Mouse (Mus musculus) embryonic fibroblast, embryonic 13.5 days (primary cell): ENCODE data around the gene Rhebl1. TPM values are rescaled to one million over a fixed set of nuclear protein-coding genes. Genes with fewer than 3 reads are reported as not detected.

Experiments
- H3K27ac ChIP-seq: 2 replicates; pipeline ENCODE4 v1.5.1; 2012; ENCODE audit warnings: low read length, control low read depth, inconsistent platforms; ENCODE audit not compliant: insufficient read depth
- H3K4me1 ChIP-seq: 2 replicates; pipeline ENCODE4 v1.6.1; 2011; ENCODE audit warnings: low read length; ENCODE audit not compliant: control insufficient read depth, insufficient read depth
- H3K4me3 ChIP-seq: 2 replicates; pipeline ENCODE4 v1.5.1; 2011; ENCODE audit warnings: mild to moderate bottlenecking, control low read depth, low read length; ENCODE audit not compliant: insufficient read depth
- CTCF ChIP-seq: IDR thresholded peaks from 2 replicates; pipeline ENCODE4 v1.5.1; 2011; ENCODE audit warnings: mild to moderate bottlenecking, control low read depth, low read length, moderate library complexity, borderline replicate concordance; ENCODE audit not compliant: insufficient read depth
- POLR2A ChIP-seq: IDR thresholded peaks from 2 replicates; pipeline ENCODE4 v1.6.1; 2011; ENCODE audit warnings: low read depth, mild to moderate bottlenecking, control low read depth, low read length, moderate library complexity
- polyA plus RNA-seq: library from polyadenylated mRNA; stranded (reverse); fragments of >200 nt; gene quantifications from 2 replicates; pipeline ENCODE4 v1.2.4, GENCODE M21; 2011; ENCODE audit warnings: low read depth; ENCODE audit not compliant: missing spikeins, insufficient read length

The Rhebl1 gene
- polyA plus RNA-seq, 1 experiment, result 7.8 TPM

DNA sequence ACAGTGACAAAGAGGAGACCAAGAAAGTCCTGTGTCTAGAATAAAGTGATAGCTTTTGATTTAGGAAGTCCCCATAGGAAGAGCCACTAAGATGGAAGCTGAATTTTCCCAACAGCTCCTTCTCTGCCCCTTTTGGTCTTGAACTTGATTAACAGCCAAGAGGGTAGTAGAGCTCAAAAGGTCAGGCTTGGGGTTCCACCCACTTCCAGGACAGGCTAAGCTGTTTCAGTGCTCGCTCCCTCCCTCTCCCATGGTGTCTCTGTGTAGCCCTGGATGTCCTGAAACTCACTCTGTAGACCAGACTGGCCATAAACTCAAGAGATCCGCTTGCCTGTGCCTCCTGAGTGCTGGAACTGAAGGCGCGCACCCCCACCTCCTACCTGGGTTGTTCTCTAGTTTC is 21.7 kb upstream of the Rhebl1 start:
- TF ChIP-seq CTCF (no peak), POLR2A (no peak)
- H3K27ac ChIP-seq, result no peak overlapping the region
- H3K4me1 ChIP-seq, result no peaks in the 10 kb centered on the region
- H3K4me3 ChIP-seq, result no peak overlapping the region

DNA sequence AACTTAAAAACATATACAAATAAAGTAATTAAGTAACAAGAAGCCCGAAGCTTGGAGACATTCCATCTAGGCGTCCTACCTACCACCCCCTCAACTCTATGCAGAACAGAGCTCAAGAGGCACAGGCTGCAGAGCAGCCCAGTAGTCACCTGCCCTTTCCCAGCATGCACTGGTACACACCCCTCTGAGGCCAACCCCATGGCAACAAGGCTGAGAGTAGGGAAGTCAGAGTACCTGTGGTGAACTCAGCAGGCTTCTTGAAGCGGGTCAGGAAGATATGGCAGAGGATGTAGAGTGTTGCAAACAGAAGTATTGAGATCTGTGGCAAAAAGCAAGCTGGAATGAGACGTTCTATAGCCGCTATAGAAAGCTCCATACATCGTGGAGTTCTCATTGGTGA is 20.6 kb upstream of the Rhebl1 start:
- no peak overlapping the region for H3K4me3 ChIP-seq
- TF ChIP-seq CTCF (no peak), POLR2A (no peak)

DNA sequence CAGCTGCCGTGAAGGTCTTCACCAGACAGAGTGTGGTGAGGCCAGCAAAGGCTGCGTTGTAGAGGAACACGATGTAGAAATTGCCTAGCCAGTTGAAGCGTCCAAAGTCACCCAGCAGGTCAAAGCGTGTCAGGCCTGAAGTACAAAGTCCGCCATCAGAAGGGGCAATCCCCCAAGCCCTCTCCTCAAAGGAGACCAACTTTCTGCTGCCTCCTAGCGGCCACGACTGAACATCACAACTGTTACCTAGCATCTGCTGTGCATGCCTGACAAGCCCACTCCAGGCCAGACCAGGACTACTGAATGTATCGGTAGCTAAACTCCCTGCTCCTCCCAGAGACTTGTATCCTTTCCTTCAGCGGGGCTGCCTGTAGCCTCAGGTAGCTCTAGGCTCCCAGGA is 10.4 kb upstream of the Rhebl1 start:
- no peak overlapping the region for H3K27ac ChIP-seq
- TF ChIP-seq CTCF (peak; percentile 74; the same call in 1 of the 2 replicates), POLR2A (no peak)

More for the DNA sequence above, 20.6 kb upstream of the Rhebl1 start:
- H3K4me1 ChIP-seq, result no peaks in the 10 kb centered on the region
- no peak overlapping the region for H3K27ac ChIP-seq

DNA sequence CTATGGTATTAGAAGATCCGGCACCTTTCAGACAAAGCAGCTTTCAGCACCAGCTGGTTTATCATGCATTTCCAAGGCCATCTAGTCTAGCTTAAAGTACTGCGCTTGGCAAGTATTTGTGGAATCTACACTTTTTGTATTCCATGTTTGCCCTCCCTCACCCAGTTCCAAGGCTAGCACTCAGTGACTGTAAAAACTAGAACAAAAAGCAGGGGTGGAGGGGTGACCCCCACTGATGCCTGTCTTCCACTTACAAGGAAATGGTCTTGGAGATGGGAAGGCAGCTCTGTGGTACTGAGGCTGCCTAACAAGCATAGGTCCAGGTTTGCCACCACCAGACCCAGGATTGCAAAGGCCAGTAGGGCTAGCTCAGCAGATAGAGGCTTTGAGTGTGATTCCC is 8.3 kb upstream of the Rhebl1 start:
- Histone ChIP-seq H3K4me3 (no peak overlapping the region), H3K27ac (no peak overlapping the region), H3K4me1 (peaks cover 2% of the 10 kb centered on the region; the same call in 1 of the 2 replicates)
- no peak for TF ChIP-seq POLR2A
- TF ChIP-seq CTCF, result no peak

More for the DNA sequence above, 10.4 kb upstream of the Rhebl1 start:
- no peak overlapping the region for H3K4me3 ChIP-seq
- H3K4me1 ChIP-seq, result no peaks in the 10 kb centered on the region

DNA sequence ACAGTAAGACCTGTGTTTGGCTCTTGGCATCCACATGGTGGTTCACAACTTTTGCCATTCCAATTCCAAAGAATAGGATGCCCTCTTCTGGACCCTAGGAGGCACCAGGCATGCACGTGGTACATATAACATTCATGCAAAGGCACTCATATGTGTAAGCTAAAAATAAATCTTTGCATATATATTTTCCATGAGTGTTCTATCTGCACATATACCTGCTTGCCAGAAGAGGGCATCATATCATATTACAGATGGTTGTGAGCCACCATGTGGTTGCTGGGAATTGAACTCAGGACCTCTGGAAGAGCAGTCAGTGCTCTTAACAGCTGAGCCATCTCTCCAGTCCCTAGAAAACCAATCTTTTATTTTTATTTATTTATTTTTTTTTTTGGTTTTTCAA is 7.2 kb upstream of the Rhebl1 start:
- H3K4me1 ChIP-seq, result peaks cover 4% of the 10 kb centered on the region; the same call in 1 of the 2 replicates
- TF ChIP-seq CTCF (no peak), POLR2A (no peak)
- H3K27ac ChIP-seq, result no peak overlapping the region
- no peak overlapping the region for H3K4me3 ChIP-seq

DNA sequence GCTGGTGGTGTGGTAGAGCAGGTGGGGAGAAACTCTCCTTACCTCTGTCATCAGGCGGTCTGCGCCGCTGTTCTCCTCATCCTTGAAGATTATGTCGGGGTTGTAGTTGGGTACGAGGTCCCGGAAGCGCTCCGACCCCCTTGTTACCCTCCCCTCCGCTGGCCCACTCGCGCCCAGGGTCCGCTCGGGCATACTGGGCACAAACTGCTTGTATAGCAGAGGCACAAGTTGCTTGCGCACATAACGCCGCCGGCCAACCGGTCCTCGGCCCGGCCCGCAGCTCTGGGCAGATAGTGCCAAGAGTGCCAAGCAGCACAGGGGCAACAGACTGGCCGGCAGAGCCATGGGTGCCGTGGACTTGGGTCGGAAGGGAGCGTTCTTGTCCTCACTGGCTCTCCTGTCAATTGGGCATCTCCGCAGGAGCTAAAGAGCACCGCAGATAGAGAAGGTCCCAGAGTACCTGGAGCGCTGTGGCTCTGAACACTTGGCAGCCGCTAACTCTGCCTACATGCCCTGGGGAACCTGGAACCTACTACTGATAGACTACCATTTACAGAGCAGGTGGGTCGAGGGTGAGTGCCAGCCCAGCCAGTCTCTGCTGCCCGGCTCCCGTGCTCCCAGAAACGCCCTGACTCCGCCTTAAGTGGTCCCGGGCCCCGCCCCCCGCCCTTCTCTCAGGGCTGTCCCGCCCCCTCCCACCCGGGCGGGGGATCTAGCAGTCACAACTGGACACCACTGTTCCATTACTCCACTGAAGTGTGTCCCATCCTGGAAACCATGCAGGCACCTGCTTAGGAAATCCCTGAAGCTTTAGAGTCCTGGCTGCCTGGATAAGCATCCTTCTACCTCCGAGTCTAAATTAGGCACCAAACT is 3.8 kb upstream of the Rhebl1 start, which contains the start of gene Dhh:
Dhh (minus strand) TSS at position 613 of the 873 bp plus-strand sequence.
- Histone ChIP-seq H3K27ac (no peak within 1 kb of the TSS), H3K4me1 (peaks cover 4% of the 10 kb centered on the region; the same call in 1 of the 2 replicates), H3K4me3 (0 out of 2 replicates have a peak within 1 kb of the TSS, but pooled peaks have one; percentile 5)
- no peak for TF ChIP-seq POLR2A
- no peak for TF ChIP-seq CTCF

DNA sequence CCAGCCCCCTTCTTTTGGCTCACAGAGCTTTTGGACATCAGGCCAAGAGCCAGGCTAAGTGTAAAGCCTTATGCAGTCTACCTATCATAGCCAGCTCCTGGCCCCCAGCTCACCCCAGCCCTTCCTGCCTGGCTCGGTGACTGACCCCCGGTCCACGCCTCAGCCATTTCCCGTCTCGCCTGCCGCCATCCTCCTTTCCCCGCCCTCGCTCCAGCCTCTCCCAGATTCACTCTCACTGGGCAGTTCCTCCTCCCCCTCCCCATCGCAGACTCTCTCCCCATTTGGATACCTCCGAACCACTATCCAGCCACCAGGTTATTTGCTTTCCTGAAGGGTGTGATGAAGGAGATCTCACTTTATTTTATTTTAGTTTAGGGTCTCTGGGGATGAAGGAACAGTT is 3.2 kb upstream of the Rhebl1 start:
- TF ChIP-seq CTCF, result no peak
- no peak for TF ChIP-seq POLR2A
- Histone ChIP-seq H3K4me3 (no peak overlapping the region), H3K4me1 (peaks cover 4% of the 10 kb centered on the region; the same call in 1 of the 2 replicates), H3K27ac (no peak overlapping the region)

DNA sequence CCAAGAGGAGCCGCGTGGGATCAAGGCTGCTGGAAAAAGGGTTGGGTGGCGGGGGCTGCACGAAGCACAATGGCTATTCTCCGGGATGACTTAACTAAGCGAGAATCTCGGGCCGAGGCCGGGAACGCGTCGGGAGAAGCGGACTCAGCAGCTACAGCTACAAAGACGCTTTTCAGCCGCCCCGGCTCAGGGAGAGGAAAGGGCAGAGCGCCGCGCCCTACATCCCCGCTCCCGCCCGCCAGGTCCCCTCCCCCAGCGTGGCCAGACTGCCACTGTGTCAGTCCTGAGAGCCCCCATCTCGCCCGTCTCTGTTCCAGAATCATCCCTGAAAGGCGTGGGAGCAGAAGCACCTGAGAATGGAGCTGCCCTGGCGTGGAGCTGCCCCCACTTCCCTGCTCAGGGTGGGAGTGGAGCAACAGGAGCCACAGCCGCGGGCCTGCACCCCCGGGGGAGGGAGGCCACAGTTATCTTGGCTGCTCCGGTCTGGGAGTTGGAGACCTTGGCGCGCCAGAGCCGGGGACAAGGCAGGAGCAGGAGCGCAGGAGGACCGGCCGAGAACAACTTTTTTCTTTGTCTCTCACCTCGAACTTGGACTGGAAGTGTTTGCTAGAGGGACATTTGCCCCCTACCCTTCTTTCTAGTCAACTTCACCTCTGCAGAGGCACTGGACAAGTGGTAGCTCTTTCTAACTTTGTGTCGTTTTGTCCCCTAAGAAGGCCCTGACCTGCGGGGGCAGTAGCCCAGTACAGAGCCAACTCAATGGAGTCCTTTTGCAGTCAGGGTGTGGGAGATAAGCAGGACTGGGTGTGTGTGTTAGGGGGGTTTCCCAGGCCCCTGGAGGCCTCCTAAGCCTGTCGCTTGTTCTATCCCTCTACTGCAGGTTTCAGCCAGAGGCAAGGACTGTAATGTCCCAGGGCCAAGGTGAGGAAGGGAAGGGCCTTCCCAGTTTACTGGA is 1.6 kb upstream of the Rhebl1 start:
- H3K4me1 ChIP-seq, result peaks cover 4% of the 10 kb centered on the region; the same call in 1 of the 2 replicates
- TF ChIP-seq CTCF (no peak), POLR2A (no peak)
- H3K4me3 ChIP-seq, result no peak overlapping the region
- H3K27ac ChIP-seq, result no peak overlapping the region
